Mouse (Mus musculus): ENCODE results near the gene Ccnl2.

DNA sequence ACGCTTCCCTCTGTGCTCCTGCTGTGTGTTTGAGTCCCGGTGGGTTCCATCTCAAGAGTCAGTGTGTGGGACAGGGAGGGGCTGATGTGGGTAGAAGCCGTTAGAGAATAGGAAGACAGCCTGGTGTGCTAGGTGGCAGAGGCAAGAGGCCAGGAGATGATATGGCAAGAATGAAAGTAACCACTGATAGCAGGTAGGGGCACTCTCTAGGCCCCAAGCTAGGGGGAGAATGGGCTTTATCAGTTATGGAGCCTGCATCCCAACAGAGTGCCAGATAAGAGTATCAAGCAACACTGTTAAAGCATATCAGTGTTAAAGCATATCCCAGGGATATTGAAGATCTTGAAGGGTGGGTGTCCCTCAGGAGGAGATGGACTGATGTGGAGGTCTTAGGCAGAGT lies 44.6 kb downstream of the Ccnl2 start:
- no peak for TF ChIP-seq POLR2A (IDR thresholded peaks at IDR 0.05; ENCODE audit: control insufficient read depth, low read depth, low read length)
- TF ChIP-seq CTCF (IDR thresholded peaks at IDR 0.05; ENCODE audit: control insufficient read depth, insufficient read depth, insufficient replicate concordance, low read depth, low read length) = no peak
